Mouse (Mus musculus) intestine, embryonic 16.5 days (tissue): ENCODE measurements around the gene Tmem136. TPM values are rescaled to one million over a fixed set of nuclear protein-coding genes. Genes with fewer than 3 reads are reported as not detected.

ENCODE experiments used
- ATAC-seq: fragments of 200-750 bp; cut with Nextera tagmentation; 2 replicates; pipeline ENCODE4 v1.8.0; 2017; ENCODE audit warnings: moderate TSS enrichment, moderate library complexity
- H3K27ac ChIP-seq: fragments of 300-500 bp; sonication (generic); 2 replicates; pipeline ENCODE4 v1.5.1; 2014; ENCODE audit warnings: mild to moderate bottlenecking, low read length
- H3K27me3 ChIP-seq: fragments of 300-500 bp; sonication (generic); replicated peaks from 2 replicates; pipeline ENCODE4 v1.6.1; 2014; ENCODE audit warnings: low read length, control low read depth, mixed read lengths; ENCODE audit not compliant: control insufficient read depth, insufficient read depth
- H3K36me3 ChIP-seq: fragments of 300-500 bp; sonication (generic); 2 replicates; pipeline ENCODE4 v1.6.1; 2014; ENCODE audit warnings: low read length, control low read depth; ENCODE audit not compliant: control insufficient read depth, insufficient read depth
- H3K4me1 ChIP-seq: fragments of 300-500 bp; sonication (generic); 2 replicates; pipeline ENCODE4 v1.6.1; 2014; ENCODE audit warnings: low read length, control low read depth, mixed read lengths; ENCODE audit not compliant: control insufficient read depth, insufficient read depth
- H3K4me2 ChIP-seq: fragments of 300-500 bp; sonication (generic); 2 replicates; pipeline ENCODE4 v1.6.1; 2014; ENCODE audit warnings: low read depth, low read length, control low read depth
- H3K4me3 ChIP-seq: fragments of 300-500 bp; sonication (generic); 2 replicates; pipeline ENCODE4 v1.5.1; 2014; ENCODE audit warnings: mild to moderate bottlenecking, low read length
- H3K9ac ChIP-seq: fragments of 300-500 bp; sonication (generic); 2 replicates; pipeline ENCODE4 v1.6.1; 2014; ENCODE audit warnings: low read depth, low read length
- H3K9me3 ChIP-seq: fragments of 300-500 bp; sonication (generic); 2 replicates; pipeline ENCODE4 v1.6.1; 2016; ENCODE audit warnings: low read length, control low read depth; ENCODE audit not compliant: control insufficient read depth
- WGBS: fragments of 180-500 bp; shearing (Covaris S2); extraction: QIAGEN DNeasy Blood & Tissue Kit; methylation state at CpG from one replicate; pipeline ENCODE4 v1.1.7; 2014; 5-methylcytosine and 5-hydroxymethylcytosine counted together
- polyA plus RNA-seq: library from polyadenylated mRNA; unstranded; fragments of >200 nt; fragmentation: Nextera tagmentation; extraction: Ambion mirVana; gene quantifications from 2 replicates; pipeline ENCODE4 v1.2.1, GENCODE M21; 2015

The Tmem136 gene
- polyA plus RNA-seq, 1 experiment from 2014 or later = 3.3 TPM

- H3K4me3 ChIP-seq = peak overlapping the region; percentile 89
- no peaks in the 10 kb centered on the region for H3K36me3 ChIP-seq
- no peak for ATAC-seq
- no peaks in the 10 kb centered on the region for H3K9me3 ChIP-seq
- peaks cover 19% of the 10 kb centered on the region for H3K4me1 ChIP-seq
- no peaks in the 10 kb centered on the region for H3K27me3 ChIP-seq
- WGBS = under 1% methylated on average over 40 of the region's 40 CpGs
- H3K4me2 ChIP-seq = peak overlapping the region; percentile 77
- H3K27ac ChIP-seq = peak overlapping the region; percentile 93
- peak overlapping the region; percentile 93 for H3K9ac ChIP-seq
Observed at GRCm38 (mm10) chr9:43104873-43105663, 11.3 kb downstream of the Tmem136 start.

- Histone ChIP-seq H3K4me3 (peak overlapping the region; percentile 89), H3K27ac (no peak overlapping the region; the same call in 1 of the 2 replicates), H3K36me3 (no peaks in the 10 kb centered on the region), H3K4me2 (peak overlapping the region; percentile 77), H3K27me3 (no peaks in the 10 kb centered on the region), H3K9ac (peak overlapping the region; percentile 93), H3K4me1 (peaks cover 19% of the 10 kb centered on the region), H3K9me3 (no peaks in the 10 kb centered on the region)
- WGBS = 1% methylated on average over 4 of the region's 4 CpGs
- ATAC-seq = no peak
Observed at GRCm38 (mm10) chr9:43104526-43104872, 11.9 kb downstream of the Tmem136 start.

- no peaks in the 10 kb centered on the region for H3K9me3 ChIP-seq
- ATAC-seq = no peak
- H3K36me3 ChIP-seq = no peaks in the 10 kb centered on the region
- H3K4me2 ChIP-seq = peak overlapping the region; percentile 77
- H3K9ac ChIP-seq = peak overlapping the region; percentile 37; the same call in 1 of the 2 replicates
- peaks cover 21% of the 10 kb centered on the region for H3K4me1 ChIP-seq
- peak overlapping the region; percentile 89 for H3K4me3 ChIP-seq
- WGBS = 23% methylated on average over 4 of the region's 4 CpGs
- no peaks in the 10 kb centered on the region for H3K27me3 ChIP-seq
- no peak overlapping the region for H3K27ac ChIP-seq
Observed at GRCm38 (mm10) chr9:43103675-43104299, 12.6 kb downstream of the Tmem136 start.

GRCm38 (mm10) chr9:43102931-43103330 lies 13.4 kb downstream of the Tmem136 start:
- WGBS = 76% methylated on average over 2 of the region's 2 CpGs
- Histone ChIP-seq H3K27me3 (no peaks in the 10 kb centered on the region), H3K36me3 (no peaks in the 10 kb centered on the region), H3K9ac (0 out of 2 replicates have a peak overlapping the region, but pooled peaks have one; percentile 5), H3K27ac (no peak overlapping the region), H3K4me1 (peaks cover 22% of the 10 kb centered on the region), H3K4me3 (peak overlapping the region; percentile 21), H3K9me3 (no peaks in the 10 kb centered on the region), H3K4me2 (peak overlapping the region; percentile 43)
- no peak for ATAC-seq

GRCm38 (mm10) chr9:43101936-43102595 lies 14.3 kb downstream of the Tmem136 start:
- Histone ChIP-seq H3K27ac (no peak overlapping the region), H3K4me2 (0 out of 2 replicates have a peak overlapping the region, but pooled peaks have one; percentile 28), H3K4me1 (peaks cover 22% of the 10 kb centered on the region), H3K4me3 (no peak overlapping the region), H3K9ac (no peak overlapping the region), H3K9me3 (no peaks in the 10 kb centered on the region), H3K27me3 (no peaks in the 10 kb centered on the region), H3K36me3 (no peaks in the 10 kb centered on the region)
- 61% methylated on average over 8 of the region's 8 CpGs for WGBS
- ATAC-seq = no peak; the same call in 1 of the 2 replicates

GRCm38 (mm10) chr9:43098922-43099321 lies 17.4 kb downstream of the Tmem136 start:
- H3K9me3 ChIP-seq = no peaks in the 10 kb centered on the region
- WGBS = 63% methylated on average over 4 of the region's 4 CpGs
- H3K4me2 ChIP-seq = no peak overlapping the region
- H3K4me1 ChIP-seq = peaks cover 29% of the 10 kb centered on the region
- no peaks in the 10 kb centered on the region for H3K27me3 ChIP-seq
- no peak overlapping the region for H3K9ac ChIP-seq
- H3K27ac ChIP-seq = no peak overlapping the region
- no peak overlapping the region for H3K4me3 ChIP-seq
- H3K36me3 ChIP-seq = no peaks in the 10 kb centered on the region
- no peak for ATAC-seq

- Histone ChIP-seq H3K9me3 (no peaks in the 10 kb centered on the region), H3K4me2 (no peak overlapping the region), H3K4me3 (no peak overlapping the region), H3K27ac (no peak overlapping the region), H3K4me1 (peaks cover 21% of the 10 kb centered on the region), H3K36me3 (no peaks in the 10 kb centered on the region), H3K27me3 (no peaks in the 10 kb centered on the region), H3K9ac (no peak overlapping the region)
- no peak for ATAC-seq
- WGBS = 90% methylated on average over 3 of the region's 3 CpGs
Observed at GRCm38 (mm10) chr9:43097801-43098557, 18.4 kb downstream of the Tmem136 start.

- H3K4me1 ChIP-seq = peaks cover 10% of the 10 kb centered on the region
- H3K27ac ChIP-seq = no peak overlapping the region
- no peak for ATAC-seq
- no peak overlapping the region for H3K4me3 ChIP-seq
- no peak overlapping the region for H3K9ac ChIP-seq
- H3K27me3 ChIP-seq = no peaks in the 10 kb centered on the region
- H3K4me2 ChIP-seq = no peak overlapping the region
- no peaks in the 10 kb centered on the region for H3K9me3 ChIP-seq
- H3K36me3 ChIP-seq = no peaks in the 10 kb centered on the region
Observed at GRCm38 (mm10) chr9:43096337-43096736, 20.0 kb downstream of the Tmem136 start.

GRCm38 (mm10) chr9:43094828-43095227 lies 21.5 kb downstream of the Tmem136 start:
- H3K9me3 ChIP-seq = no peaks in the 10 kb centered on the region
- H3K4me2 ChIP-seq = no peak overlapping the region
- no peak overlapping the region for H3K9ac ChIP-seq
- no peak overlapping the region for H3K4me3 ChIP-seq
- no peaks in the 10 kb centered on the region for H3K27me3 ChIP-seq
- no peak overlapping the region for H3K27ac ChIP-seq
- ATAC-seq = no peak
- H3K4me1 ChIP-seq = peaks cover 10% of the 10 kb centered on the region
- WGBS = 88% methylated on average over 4 of the region's 4 CpGs
- no peaks in the 10 kb centered on the region for H3K36me3 ChIP-seq
